Mouse (Mus musculus) intestine, embryonic 14.5 days (tissue): Measurements from ENCODE around the gene Paf1. TPM values are rescaled to one million over a fixed set of nuclear protein-coding genes. Genes with fewer than 3 reads are reported as not detected.
A peak's percentile ranks its signal among the peaks of the same experiment; 100 is the strongest.

Experiments used
- ATAC-seq: fragments of 200-750 bp; cut with Nextera tagmentation; replicated peaks from 2 replicates; pipeline ENCODE4 v1.8.0; 2017; ENCODE audit warnings: low read depth, moderate number of reproducible peaks, moderate TSS enrichment, moderate library complexity; ENCODE audit not compliant: low FRiP score, low TSS enrichment
- DNase-seq: peaks from one replicate; pipeline ENCODE4 v3.0.0-alpha.2; 2018; ENCODE audit warnings: low spot score
- H3K27ac ChIP-seq: fragments of 300-500 bp; sonication (generic); 2 replicates; pipeline ENCODE4 v1.5.1; 2014; ENCODE audit warnings: low read depth, mild to moderate bottlenecking, control low read depth
- H3K27me3 ChIP-seq: fragments of 300-500 bp; sonication (generic); replicated peaks from 2 replicates; pipeline ENCODE4 v1.6.1; 2014; ENCODE audit warnings: low read length, control low read depth; ENCODE audit not compliant: control insufficient read depth, insufficient read depth
- H3K36me3 ChIP-seq: fragments of 300-500 bp; sonication (generic); 2 replicates; pipeline ENCODE4 v1.6.1; 2014; ENCODE audit warnings: low read length, control low read depth; ENCODE audit not compliant: control insufficient read depth, insufficient read depth
- H3K4me1 ChIP-seq: fragments of 300-500 bp; sonication (generic); replicated peaks from 2 replicates; pipeline ENCODE4 v1.6.1; 2014; ENCODE audit warnings: low read length, control low read depth, mixed read lengths; ENCODE audit not compliant: control insufficient read depth, insufficient read depth
- H3K4me2 ChIP-seq: fragments of 300-500 bp; sonication (generic); 2 replicates; pipeline ENCODE4 v1.6.1; 2014; ENCODE audit warnings: low read length
- H3K4me3 ChIP-seq: fragments of 300-500 bp; sonication (generic); 2 replicates; pipeline ENCODE4 v1.5.1; 2014; ENCODE audit warnings: low read depth, low read length, control low read depth, mixed read lengths
- H3K9ac ChIP-seq: fragments of 300-500 bp; sonication (generic); 2 replicates; pipeline ENCODE4 v1.6.1; 2014; ENCODE audit warnings: mild to moderate bottlenecking, low read length
- H3K9me3 ChIP-seq: fragments of 300-500 bp; sonication (generic); 2 replicates; pipeline ENCODE4 v1.6.1; 2016; ENCODE audit warnings: low read length, control low read depth; ENCODE audit not compliant: control insufficient read depth
- WGBS: fragments of 180-500 bp; shearing (Covaris S2); extraction: QIAGEN DNeasy Blood & Tissue Kit; methylation state at CpG from one replicate; pipeline ENCODE4 v1.1.7; 2014; 5-methylcytosine and 5-hydroxymethylcytosine counted together
- polyA plus RNA-seq: library from polyadenylated mRNA; unstranded; fragments of >200 nt; fragmentation: Nextera tagmentation; extraction: Ambion mirVana; gene quantifications from 2 replicates; pipeline ENCODE4 v1.2.1, GENCODE M21; 2014

The Paf1 gene
- polyA plus RNA-seq, 1 experiment from 2014 or later, result 64.4 TPM

GRCm38 (mm10) chr7:28381017-28381790 is 11.5 kb upstream of the Paf1 start:
- WGBS, result 2% methylated on average over 30 of the region's 30 CpGs
- H3K9ac ChIP-seq, result peak overlapping the region; percentile 58
- ATAC-seq, result peak; percentile 7

GRCm38 (mm10) chr7:28381938-28382337 is 10.8 kb upstream of the Paf1 start:
- ATAC-seq (peak; percentile 45), DNase-seq (peak; percentile 92)
- peak overlapping the region; percentile 100 for H3K27ac ChIP-seq
- H3K4me3 ChIP-seq, result peak overlapping the region; percentile 31
- H3K9ac ChIP-seq, result peak overlapping the region; percentile 58
- H3K9me3 ChIP-seq, result no peaks in the 10 kb centered on the region
- peaks cover 26% of the 10 kb centered on the region for H3K36me3 ChIP-seq
- WGBS, result under 1% methylated on average over 20 of the region's 20 CpGs
- H3K4me1 ChIP-seq, result peaks cover 51% of the 10 kb centered on the region
- no peaks in the 10 kb centered on the region for H3K27me3 ChIP-seq
- H3K4me2 ChIP-seq, result peak overlapping the region; percentile 69

More at GRCm38 (mm10) chr7:28381017-28381790, 11.5 kb upstream of the Paf1 start:
- H3K4me1 ChIP-seq, result peaks cover 56% of the 10 kb centered on the region
- H3K27me3 ChIP-seq, result no peaks in the 10 kb centered on the region
- H3K27ac ChIP-seq, result peak overlapping the region; percentile 100
- peak overlapping the region; percentile 31 for H3K4me3 ChIP-seq
- peak overlapping the region; percentile 69 for H3K4me2 ChIP-seq
- DNase-seq, result peak; percentile 80
- peaks cover 25% of the 10 kb centered on the region for H3K36me3 ChIP-seq
- no peaks in the 10 kb centered on the region for H3K9me3 ChIP-seq

GRCm38 (mm10) chr7:28382347-28382951 is 10.3 kb upstream of the Paf1 start:
- DNase-seq (peak; percentile 66), ATAC-seq (no peak)
- H3K9me3 ChIP-seq, result no peaks in the 10 kb centered on the region
- H3K9ac ChIP-seq, result peak overlapping the region; percentile 58
- WGBS, result 34% methylated on average over 12 of the region's 12 CpGs
- no peaks in the 10 kb centered on the region for H3K27me3 ChIP-seq
- peak overlapping the region; percentile 69 for H3K4me2 ChIP-seq
- H3K4me1 ChIP-seq, result peaks cover 46% of the 10 kb centered on the region
- peak overlapping the region; percentile 31; the same call in 1 of the 2 replicates for H3K4me3 ChIP-seq
- peak overlapping the region; percentile 100 for H3K27ac ChIP-seq
- peaks cover 25% of the 10 kb centered on the region for H3K36me3 ChIP-seq

- H3K36me3 ChIP-seq, result peaks cover 25% of the 10 kb centered on the region
- peak overlapping the region; percentile 69 for H3K4me2 ChIP-seq
- ATAC-seq (peak; percentile 29; the same call in 1 of the 2 replicates), DNase-seq (peak; percentile 62)
- H3K27me3 ChIP-seq, result no peaks in the 10 kb centered on the region
- H3K27ac ChIP-seq, result peak overlapping the region; percentile 100
- no peaks in the 10 kb centered on the region for H3K9me3 ChIP-seq
- peaks cover 41% of the 10 kb centered on the region for H3K4me1 ChIP-seq
- 53% methylated on average over 11 of the region's 11 CpGs for WGBS
- H3K4me3 ChIP-seq, result no peak overlapping the region
- H3K9ac ChIP-seq, result no peak overlapping the region
Measured at GRCm38 (mm10) chr7:28382981-28383396, 9.8 kb upstream of the Paf1 start.

- WGBS, result 71% methylated on average over 4 of the region's 4 CpGs
Measured at GRCm38 (mm10) chr7:28383606-28384005, 9.1 kb upstream of the Paf1 start.

GRCm38 (mm10) chr7:28384162-28384561 is 8.6 kb upstream of the Paf1 start:
- Histone ChIP-seq H3K36me3 (peaks cover 34% of the 10 kb centered on the region), H3K27me3 (no peaks in the 10 kb centered on the region), H3K4me2 (no peak overlapping the region), H3K27ac (no peak overlapping the region; the same call in 1 of the 2 replicates), H3K4me1 (peaks cover 37% of the 10 kb centered on the region), H3K4me3 (no peak overlapping the region), H3K9ac (no peak overlapping the region), H3K9me3 (no peaks in the 10 kb centered on the region)
- WGBS, result 78% methylated on average over 6 of the region's 6 CpGs
- no peak for ATAC-seq
- no peak for DNase-seq

More at GRCm38 (mm10) chr7:28383606-28384005, 9.1 kb upstream of the Paf1 start:
- no peak overlapping the region for H3K4me3 ChIP-seq
- ATAC-seq (no peak), DNase-seq (no peak)
- no peak overlapping the region for H3K9ac ChIP-seq
- no peak overlapping the region for H3K4me2 ChIP-seq
- peaks cover 37% of the 10 kb centered on the region for H3K4me1 ChIP-seq
- peaks cover 29% of the 10 kb centered on the region for H3K36me3 ChIP-seq
- H3K9me3 ChIP-seq, result no peaks in the 10 kb centered on the region
- no peaks in the 10 kb centered on the region for H3K27me3 ChIP-seq
- H3K27ac ChIP-seq, result peak overlapping the region; percentile 100; the same call in 1 of the 2 replicates

GRCm38 (mm10) chr7:28385196-28385595 is 7.6 kb upstream of the Paf1 start:
- WGBS, result 87% methylated on average over 9 of the region's 9 CpGs
- H3K9ac ChIP-seq, result no peak overlapping the region
- ATAC-seq (no peak), DNase-seq (no peak)
- H3K4me2 ChIP-seq, result no peak overlapping the region
- H3K4me3 ChIP-seq, result no peak overlapping the region
- H3K36me3 ChIP-seq, result peaks cover 44% of the 10 kb centered on the region
- no peaks in the 10 kb centered on the region for H3K27me3 ChIP-seq
- no peak overlapping the region for H3K27ac ChIP-seq
- H3K4me1 ChIP-seq, result peaks cover 31% of the 10 kb centered on the region
- no peaks in the 10 kb centered on the region for H3K9me3 ChIP-seq

- Histone ChIP-seq H3K4me2 (no peak overlapping the region), H3K27ac (peak overlapping the region; percentile 22; the same call in 1 of the 2 replicates), H3K4me3 (no peak overlapping the region), H3K4me1 (peaks cover 23% of the 10 kb centered on the region), H3K9ac (no peak overlapping the region), H3K36me3 (peaks cover 51% of the 10 kb centered on the region), H3K9me3 (no peaks in the 10 kb centered on the region), H3K27me3 (no peaks in the 10 kb centered on the region)
- ATAC-seq, result no peak
- 81% methylated on average over 7 of the region's 7 CpGs for WGBS
- DNase-seq, result no peak
Measured at GRCm38 (mm10) chr7:28386007-28386406, 6.7 kb upstream of the Paf1 start.
